Mouse (Mus musculus): ENCODE results near the gene Mrps35.

GRCm38 (mm10) chr6:147024761-147025160 lies 17.8 kb upstream of the Mrps35 start:
- TF ChIP-seq CTCF (IDR thresholded peaks at IDR 0.05; ENCODE audit: low read depth), result no peak
- no peak for TF ChIP-seq EP300 (IDR thresholded peaks at IDR 0.05; ENCODE audit: low read depth)
